Mouse (Mus musculus) urinary bladder, postnatal 36 days (tissue): Measurements from ENCODE around the gene Brinp1.
A peak's percentile ranks its signal among the peaks of the same experiment; 100 is the strongest.
"Not testable (repeated sequence)": the region's sequence is repeated elsewhere in the genome, so short reads cannot be mapped to it uniquely, and the experiment has no call there.

ENCODE experiments used
- DNase-seq, 2 experiments: peaks; one replicate each; pipeline ENCODE4 v3.0.0; 2022; ENCODE audit warnings: low spot score in 2 of 2, mixed read lengths in 1 of 2

Brinp1 gene

GRCm38 (mm10) chr4:68845964-68846363, 108.2 kb downstream of the Brinp1 start:
- peak; percentile 13 for DNase-seq

- DNase-seq, result not testable (repeated sequence)
These were observed 140.2 kb downstream of the Brinp1 start for GRCm38 (mm10) chr4:68813997-68814396.

GRCm38 (mm10) chr4:68806502-68806901, 147.7 kb downstream of the Brinp1 start:
- no peak for DNase-seq

GRCm38 (mm10) chr4:68801923-68802855, 152.0 kb downstream of the Brinp1 start:
- DNase-seq, result no peak

GRCm38 (mm10) chr4:68790003-68790402, 164.2 kb downstream of the Brinp1 start:
- no peak for DNase-seq

GRCm38 (mm10) chr4:68788477-68788999, 165.7 kb downstream of the Brinp1 start:
- no peak for DNase-seq

GRCm38 (mm10) chr4:68787642-68788041, 166.6 kb downstream of the Brinp1 start:
- no peak for DNase-seq

GRCm38 (mm10) chr4:68768256-68768655, 185.9 kb downstream of the Brinp1 start:
- DNase-seq, result no peak

- DNase-seq, result no peak
These were observed 186.8 kb downstream of the Brinp1 start for GRCm38 (mm10) chr4:68767393-68767792.

- no peak for DNase-seq
These were observed 188.2 kb downstream of the Brinp1 start for GRCm38 (mm10) chr4:68765772-68766573.

GRCm38 (mm10) chr4:68764937-68765336, 189.3 kb downstream of the Brinp1 start:
- no peak for DNase-seq

- DNase-seq, result no peak
These were observed 233.2 kb downstream of the Brinp1 start for GRCm38 (mm10) chr4:68720983-68721382.
